Mouse (Mus musculus) MEL (cell line): ENCODE measurements around the gene Aldh16a1. TPM values are rescaled to one million over a fixed set of nuclear protein-coding genes. Genes with fewer than 3 reads are reported as not detected.

Experiments
- DNase-seq: peaks from one replicate; pipeline ENCODE4 v3.0.0; 2011; ENCODE audit warnings: low read depth, low spot score
- H3K27ac ChIP-seq: 2 replicates; pipeline ENCODE4 v1.5.1; 2012; ENCODE audit warnings: low read depth, mild to moderate bottlenecking, control low read depth, low read length, moderate library complexity; ENCODE audit not compliant: control insufficient read depth
- H3K27me3 ChIP-seq, 2 experiments: fragments of 150-350 bp in 1 of 2; sonication (generic) in 1 of 2; 2 replicates each; pipeline ENCODE4 v1.6.1; 2012; ENCODE audit warnings: low read length in 2 of 2, mild to moderate bottlenecking in 2 of 2, improper control_type of control experiment in 1 of 2, moderate library complexity in 1 of 2; ENCODE audit not compliant: insufficient read depth in 2 of 2, control insufficient read depth in 1 of 2
- H3K36me3 ChIP-seq, 2 experiments: 2 replicates each; pipeline ENCODE4 v1.6.1; 2012 to 2014; ENCODE audit warnings: low read length in 2 of 2, improper control_type of control experiment in 1 of 2, inconsistent platforms in 1 of 2, mild to moderate bottlenecking in 1 of 2; ENCODE audit not compliant: insufficient read depth in 2 of 2, control insufficient read depth in 1 of 2
- H3K4me1 ChIP-seq, 2 experiments: fragments of 150-350 bp in 1 of 2; sonication (generic) in 1 of 2; 2 replicates each; pipeline ENCODE4 v1.6.1; 2012; ENCODE audit warnings: low read length in 2 of 2, improper control_type of control experiment in 1 of 2, mild to moderate bottlenecking in 1 of 2; ENCODE audit not compliant: insufficient read depth in 2 of 2, control insufficient read depth in 1 of 2
- H3K4me3 ChIP-seq, 2 experiments: fragments of 150-350 bp in 1 of 2; sonication (generic) in 1 of 2; 2 replicates each; pipeline ENCODE4 v1.5.1; 2012; ENCODE audit warnings: low read depth in 2 of 2, low read length in 2 of 2, mild to moderate bottlenecking in 2 of 2, moderate library complexity in 2 of 2, control low read depth in 1 of 2, improper control_type of control experiment in 1 of 2; ENCODE audit not compliant: control insufficient read depth in 1 of 2, insufficient read depth in 1 of 2
- H3K79me2 ChIP-seq: 2 replicates; pipeline ENCODE4 v1.6.1; 2012; ENCODE audit warnings: mild to moderate bottlenecking, low read length, moderate library complexity; ENCODE audit not compliant: control insufficient read depth, poor library complexity, insufficient read depth
- H3K9ac ChIP-seq: 2 replicates; pipeline ENCODE4 v1.6.1; 2012; ENCODE audit warnings: low read depth, mild to moderate bottlenecking, control low read depth, low read length, moderate library complexity; ENCODE audit not compliant: control insufficient read depth, poor library complexity, severe bottlenecking
- H3K9me3 ChIP-seq: fragments of 150-350 bp; sonication (generic); replicated peaks from 2 replicates; pipeline ENCODE4 v1.6.1; 2012; ENCODE audit warnings: mild to moderate bottlenecking, low read length, improper control_type of control experiment, moderate library complexity; ENCODE audit not compliant: insufficient read depth
- CHD1 ChIP-seq: IDR thresholded peaks from 2 replicates; pipeline ENCODE4 v1.6.1; 2012; ENCODE audit warnings: low read depth, mild to moderate bottlenecking, inconsistent platforms, low read length, improper control_type of control experiment
- CHD2 ChIP-seq: IDR thresholded peaks from 2 replicates; pipeline ENCODE4 v1.6.1; 2011; ENCODE audit warnings: low read length, improper control_type of control experiment
- CTCF ChIP-seq, 3 experiments: IDR thresholded peaks in 2 of 3; conservative IDR thresholded peaks in 1 of 3; 2 replicates each; pipeline ENCODE4 v1.5.1; 2011 to 2012; ENCODE audit warnings: low read length in 3 of 3, low read depth in 2 of 3, mild to moderate bottlenecking in 2 of 3, improper control_type of control experiment in 1 of 3, inconsistent platforms in 1 of 3, mixed read lengths in 1 of 3, moderate library complexity in 1 of 3; ENCODE audit not compliant: control insufficient read depth in 1 of 3, insufficient read depth in 1 of 3, poor library complexity in 1 of 3, severe bottlenecking in 1 of 3
- E2F4 ChIP-seq: IDR thresholded peaks from 2 replicates; pipeline ENCODE4 v1.6.1; 2011; ENCODE audit warnings: low read depth, low read length, improper control_type of control experiment, borderline replicate concordance
- ELF1 ChIP-seq: IDR thresholded peaks from 2 replicates; pipeline ENCODE4 v1.6.1; 2014; ENCODE audit warnings: low read depth, mild to moderate bottlenecking, inconsistent platforms, low read length, improper control_type of control experiment, moderate library complexity
- ETS1 ChIP-seq: IDR thresholded peaks from 2 replicates; pipeline ENCODE4 v1.6.1; 2012; ENCODE audit warnings: low read depth, mild to moderate bottlenecking, inconsistent platforms, low read length, improper control_type of control experiment, moderate library complexity
- GABPA ChIP-seq: IDR thresholded peaks from 2 replicates; pipeline ENCODE4 v1.6.1; 2012; ENCODE audit warnings: low read depth, mild to moderate bottlenecking, inconsistent platforms, low read length, improper control_type of control experiment, moderate library complexity
- GATA1 ChIP-seq: IDR thresholded peaks from 2 replicates; pipeline ENCODE4 v1.6.1; 2011; ENCODE audit warnings: low read depth, low read length, improper control_type of control experiment
- HCFC1 ChIP-seq: IDR thresholded peaks from 2 replicates; pipeline ENCODE4 v1.6.1; 2012; ENCODE audit warnings: low read depth, mild to moderate bottlenecking, inconsistent platforms, low read length, improper control_type of control experiment, moderate library complexity
- JUND ChIP-seq: IDR thresholded peaks from 2 replicates; pipeline ENCODE4 v1.6.1; 2011; ENCODE audit warnings: low read depth, mild to moderate bottlenecking, improper control_type of control experiment, low read length
- MXI1 ChIP-seq: IDR thresholded peaks from 2 replicates; pipeline ENCODE4 v1.6.1; 2011; ENCODE audit warnings: mild to moderate bottlenecking, low read depth, low read length, improper control_type of control experiment
- POLR2A ChIP-seq, 2 experiments: IDR thresholded peaks; 2 replicates each; pipeline ENCODE4 v1.6.1; 2011 to 2012; ENCODE audit warnings: low read length in 2 of 2, mild to moderate bottlenecking in 2 of 2, control low read depth in 1 of 2, improper control_type of control experiment in 1 of 2, low read depth in 1 of 2, moderate library complexity in 1 of 2; ENCODE audit not compliant: control insufficient read depth in 1 of 2, insufficient read depth in 1 of 2, poor library complexity in 1 of 2
- POLR2AphosphoS5 ChIP-seq: IDR thresholded peaks from 2 replicates; pipeline ENCODE4 v1.6.1; 2012; ENCODE audit warnings: low read depth, borderline replicate concordance, mild to moderate bottlenecking, inconsistent platforms, low read length, moderate library complexity, mixed read lengths
- TCF12 ChIP-seq: IDR thresholded peaks from 2 replicates; pipeline ENCODE4 v1.6.1; 2014; ENCODE audit warnings: low read depth, mild to moderate bottlenecking, inconsistent platforms, low read length, improper control_type of control experiment, moderate library complexity
- USF2 ChIP-seq, 2 experiments: IDR thresholded peaks; 2 replicates each; pipeline ENCODE4 v1.6.1; 2011 to 2012; ENCODE audit warnings: improper control_type of control experiment in 2 of 2, low read length in 2 of 2, borderline replicate concordance in 1 of 2, inconsistent platforms in 1 of 2, low read depth in 1 of 2, mild to moderate bottlenecking in 1 of 2; ENCODE audit not compliant: insufficient read depth in 1 of 2
- polyA plus RNA-seq, 2 experiments: library from polyadenylated mRNA; stranded (reverse) in 1 of 2; unstranded in 1 of 2; fragments of >175 nt in 1 of 2; fragments of >200 nt in 1 of 2; gene quantifications; 2 replicates each; pipeline versions ENCODE4 v1.2.1 to v1.2.4; 2012; ENCODE audit warnings: low replicate concordance in 2 of 2, low read depth in 1 of 2; ENCODE audit not compliant: insufficient read length in 2 of 2, insufficient read depth in 1 of 2, missing spikeins in 1 of 2
- total RNA-seq: library from RNA; depleted of rRNA; stranded (reverse); fragments of 300-350 nt; gene quantifications from 2 replicates; pipeline ENCODE4 v1.2.3, GENCODE M21; 2012

The Aldh16a1 gene
- total and polyA plus RNA-seq, 3 experiments = 33.9 to 61.6 TPM; not detected in 1

GRCm38 (mm10) chr7:45148534-45149098, 5.8 kb downstream of the Aldh16a1 start:
- Histone ChIP-seq H3K27ac (no peak overlapping the region), H3K9ac (no peak overlapping the region)

GRCm38 (mm10) chr7:45147899-45148298, 6.5 kb downstream of the Aldh16a1 start:
- no peak for TF ChIP-seq CTCF (IDR thresholded peaks at IDR 0.05 in 2 of 3, conservative IDR thresholded peaks at IDR 0.05 in 1 of 3; ENCODE audit: control insufficient read depth in 1 of 3, insufficient read depth in 1 of 3, low read depth in 2 of 3, low read length in 3 of 3, poor library complexity in 1 of 3, severe bottlenecking in 1 of 3)
- no peak for TF ChIP-seq ELF1
- TF ChIP-seq POLR2A (IDR thresholded peaks at IDR 0.05; ENCODE audit: control insufficient read depth in 1 of 2, insufficient read depth in 1 of 2, low read depth in 1 of 2, low read length in 2 of 2, poor library complexity in 1 of 2) = no peak
- Histone ChIP-seq H3K27ac (no peak overlapping the region), H3K79me2 (no peaks in the 10 kb centered on the region), H3K9me3 (no peaks in the 10 kb centered on the region), H3K4me1 (no peaks in the 10 kb centered on the region), H3K9ac (no peak overlapping the region), H3K27me3 (no peaks in the 10 kb centered on the region), H3K4me3 (no peak overlapping the region), H3K36me3 (no peaks in the 10 kb centered on the region; a peak in 1 of 4 replicates)
- no peak for DNase-seq

More at GRCm38 (mm10) chr7:45148534-45149098, 5.8 kb downstream of the Aldh16a1 start:
- Histone ChIP-seq H3K4me1 (no peaks in the 10 kb centered on the region), H3K9me3 (no peaks in the 10 kb centered on the region), H3K79me2 (peaks cover 1% of the 10 kb centered on the region; the same call in 1 of the 2 replicates), H3K27me3 (no peaks in the 10 kb centered on the region), H3K36me3 (peaks cover 0 to 3% of the 10 kb centered on the region in 2 experiments; a peak in 3 of 4 replicates), H3K4me3 (no peak overlapping the region)
- DNase-seq = no peak
- no peak for TF ChIP-seq GABPA
- TF ChIP-seq CHD1 = no peak
- no peak for TF ChIP-seq CTCF (IDR thresholded peaks at IDR 0.05 in 2 of 3, conservative IDR thresholded peaks at IDR 0.05 in 1 of 3; ENCODE audit: control insufficient read depth in 1 of 3, insufficient read depth in 1 of 3, low read depth in 2 of 3, low read length in 3 of 3, poor library complexity in 1 of 3, severe bottlenecking in 1 of 3)
- TF ChIP-seq CHD2 = no peak
- no peak for TF ChIP-seq ELF1
- TF ChIP-seq USF2 (IDR thresholded peaks at IDR 0.05; ENCODE audit: borderline replicate concordance in 1 of 2, insufficient read depth in 1 of 2, low read depth in 1 of 2, low read length in 2 of 2) = no peak
- TF ChIP-seq HCFC1 = no peak
- TF ChIP-seq POLR2AphosphoS5 = no peak
- no peak for TF ChIP-seq JUND
- no peak for TF ChIP-seq TCF12
- no peak for TF ChIP-seq GATA1
- TF ChIP-seq ETS1 = no peak

GRCm38 (mm10) chr7:45147267-45147666, 7.1 kb downstream of the Aldh16a1 start:
- H3K4me3 ChIP-seq = no peak overlapping the region
- H3K4me1 ChIP-seq = no peaks in the 10 kb centered on the region
- H3K36me3 ChIP-seq = no peaks in the 10 kb centered on the region; a peak in 1 of 4 replicates
- no peaks in the 10 kb centered on the region for H3K9me3 ChIP-seq
- no peak overlapping the region for H3K9ac ChIP-seq
- TF ChIP-seq POLR2A (IDR thresholded peaks at IDR 0.05; ENCODE audit: control insufficient read depth in 1 of 2, insufficient read depth in 1 of 2, low read depth in 1 of 2, low read length in 2 of 2, poor library complexity in 1 of 2) (no peak), MXI1 (no peak), GATA1 (no peak), GABPA (no peak), E2F4 (no peak), CHD1 (no peak)
- no peak for DNase-seq
- H3K27ac ChIP-seq = no peak overlapping the region
- no peaks in the 10 kb centered on the region for H3K79me2 ChIP-seq
- no peaks in the 10 kb centered on the region for H3K27me3 ChIP-seq
